Mouse (Mus musculus): ENCODE results near the gene Donson.

GRCm38 (mm10) chr16:91627831-91628230 is 60.7 kb downstream of the Donson start:
- no peak for TF ChIP-seq POLR2A (IDR thresholded peaks at IDR 0.05; ENCODE audit: insufficient read depth, low read depth, low read length)
- TF ChIP-seq EP300 (IDR thresholded peaks at IDR 0.05; ENCODE audit: insufficient read depth, low read depth, low read length): no peak
- TF ChIP-seq CTCF (IDR thresholded peaks at IDR 0.05): no peak
